Mouse (Mus musculus) small intestine, adult 2 months (tissue): ENCODE measurements around the gene Odc1. TPM values are rescaled to one million over a fixed set of nuclear protein-coding genes. Genes with fewer than 3 reads are reported as not detected.

Experiments
- H3K27ac ChIP-seq: fragments of 200-500 bp; 2 replicates; pipeline ENCODE4 v1.5.1; 2012; ENCODE audit warnings: low read depth, low read length, control low read depth, inconsistent platforms; ENCODE audit not compliant: insufficient read depth
- H3K27me3 ChIP-seq: fragments of 200-500 bp; 2 replicates; pipeline ENCODE4 v1.6.1; 2012; ENCODE audit warnings: mild to moderate bottlenecking, moderate library complexity, low read length, inconsistent platforms; ENCODE audit not compliant: control insufficient read depth, insufficient read depth
- H3K36me3 ChIP-seq: fragments of 200-500 bp; 2 replicates; pipeline ENCODE4 v1.6.1; 2012; ENCODE audit warnings: mild to moderate bottlenecking, low read length, control low read depth, inconsistent platforms; ENCODE audit not compliant: control insufficient read depth, insufficient read depth
- H3K4me1 ChIP-seq: fragments of 200-500 bp; 2 replicates; pipeline ENCODE4 v1.6.1; 2012; ENCODE audit warnings: low read length, inconsistent platforms, mixed read lengths; ENCODE audit not compliant: control insufficient read depth, insufficient read depth, insufficient read length
- H3K4me3 ChIP-seq: fragments of 200-500 bp; 2 replicates; pipeline ENCODE4 v1.5.1; 2012; ENCODE audit warnings: low read depth, mild to moderate bottlenecking, control low read depth, inconsistent platforms, low read length, moderate library complexity
- CTCF ChIP-seq: fragments of 200-500 bp; IDR thresholded peaks from 2 replicates; pipeline ENCODE4 v1.5.1; 2012; ENCODE audit warnings: low read depth, mild to moderate bottlenecking, control low read depth, inconsistent platforms, low read length, moderate library complexity, mixed read lengths; ENCODE audit not compliant: insufficient replicate concordance, insufficient read length; ENCODE audit errors: extremely low read depth
- POLR2A ChIP-seq: fragments of 200-500 bp; IDR thresholded peaks from 2 replicates; pipeline ENCODE4 v1.6.1; 2012; ENCODE audit warnings: low read depth, mild to moderate bottlenecking, control low read depth, inconsistent platforms, low read length, moderate library complexity
- WGBS: fragments of 180-500 bp; shearing (Covaris S2); methylation state at CpG from one replicate; pipeline ENCODE4 v1.1.7; 2018; 5-methylcytosine and 5-hydroxymethylcytosine counted together
- polyA plus RNA-seq: library from polyadenylated mRNA; depleted of rRNA; stranded (reverse); fragments of >200 nt; gene quantifications from 2 replicates; pipeline ENCODE4 v1.2.3, GENCODE M21; 2012

The Odc1 gene
- polyA plus RNA-seq, 1 experiment = 113 TPM

GRCm38 (mm10) chr12:17509310-17509709 lies 35.3 kb upstream of the Odc1 start:
- H3K4me3 ChIP-seq = no peak overlapping the region
- H3K27ac ChIP-seq = no peak overlapping the region
- H3K27me3 ChIP-seq = no peaks in the 10 kb centered on the region
- TF ChIP-seq POLR2A = no peak
- no peak for TF ChIP-seq CTCF
- H3K36me3 ChIP-seq = no peaks in the 10 kb centered on the region
- WGBS = 85% methylated on average over 1 of the region's 1 CpGs
- H3K4me1 ChIP-seq = peaks cover 20% of the 10 kb centered on the region

GRCm38 (mm10) chr12:17510158-17510557 lies 34.4 kb upstream of the Odc1 start:
- Histone ChIP-seq H3K4me1 (peaks cover 17% of the 10 kb centered on the region), H3K4me3 (no peak overlapping the region), H3K27ac (no peak overlapping the region), H3K36me3 (no peaks in the 10 kb centered on the region), H3K27me3 (no peaks in the 10 kb centered on the region)
- WGBS = 71% methylated on average over 12 of the region's 12 CpGs
- TF ChIP-seq POLR2A (no peak), CTCF (no peak)

- Histone ChIP-seq H3K4me1 (peaks cover 12% of the 10 kb centered on the region; the same call in 1 of the 2 replicates), H3K27me3 (no peaks in the 10 kb centered on the region), H3K4me3 (no peak overlapping the region), H3K36me3 (no peaks in the 10 kb centered on the region), H3K27ac (no peak overlapping the region)
- TF ChIP-seq CTCF = no peak
- no peak for TF ChIP-seq POLR2A
- 70% methylated on average over 6 of the region's 6 CpGs for WGBS
Observed at GRCm38 (mm10) chr12:17511019-17511418, 33.6 kb upstream of the Odc1 start.

GRCm38 (mm10) chr12:17529180-17529579 lies 15.4 kb upstream of the Odc1 start:
- H3K27ac ChIP-seq = no peak overlapping the region
- 92% methylated on average over 3 of the region's 3 CpGs for WGBS
- H3K27me3 ChIP-seq = no peaks in the 10 kb centered on the region
- TF ChIP-seq CTCF = no peak
- no peak for TF ChIP-seq POLR2A
- no peak overlapping the region for H3K4me3 ChIP-seq
- no peaks in the 10 kb centered on the region for H3K36me3 ChIP-seq
- H3K4me1 ChIP-seq = no peaks in the 10 kb centered on the region

GRCm38 (mm10) chr12:17529726-17530125 lies 14.9 kb upstream of the Odc1 start:
- Histone ChIP-seq H3K4me3 (no peak overlapping the region), H3K27me3 (no peaks in the 10 kb centered on the region), H3K4me1 (no peaks in the 10 kb centered on the region), H3K27ac (no peak overlapping the region), H3K36me3 (no peaks in the 10 kb centered on the region)
- WGBS = 84% methylated on average over 6 of the region's 6 CpGs
- no peak for TF ChIP-seq POLR2A
- TF ChIP-seq CTCF = no peak

- Histone ChIP-seq H3K27me3 (no peaks in the 10 kb centered on the region), H3K36me3 (no peaks in the 10 kb centered on the region), H3K4me3 (no peak overlapping the region), H3K4me1 (peaks cover 5% of the 10 kb centered on the region; the same call in 1 of the 2 replicates), H3K27ac (no peak overlapping the region)
- WGBS = 74% methylated on average over 4 of the region's 4 CpGs
- no peak for TF ChIP-seq POLR2A
- TF ChIP-seq CTCF = no peak
Observed at GRCm38 (mm10) chr12:17530825-17531224, 13.8 kb upstream of the Odc1 start.

GRCm38 (mm10) chr12:17536222-17536621 lies 8.4 kb upstream of the Odc1 start:
- H3K27me3 ChIP-seq = no peaks in the 10 kb centered on the region
- H3K27ac ChIP-seq = no peak overlapping the region
- TF ChIP-seq POLR2A (no peak), CTCF (no peak)
- H3K4me3 ChIP-seq = no peak overlapping the region
- H3K4me1 ChIP-seq = peaks cover 21% of the 10 kb centered on the region; the same call in 1 of the 2 replicates
- no peaks in the 10 kb centered on the region for H3K36me3 ChIP-seq
- 93% methylated on average over 3 of the region's 3 CpGs for WGBS
